Mouse (Mus musculus) ovary, adult 18-20 months (tissue): ENCODE data around the gene Ap1s1.

Source experiments
- DNase-seq: peaks from one replicate; pipeline ENCODE4 v3.0.0; 2022; ENCODE audit warnings: low spot score, mixed read lengths

The Ap1s1 gene

GRCm38 (mm10) chr5:137024318-137024717, 21.6 kb downstream of the Ap1s1 start:
- no peak for DNase-seq

DNA sequence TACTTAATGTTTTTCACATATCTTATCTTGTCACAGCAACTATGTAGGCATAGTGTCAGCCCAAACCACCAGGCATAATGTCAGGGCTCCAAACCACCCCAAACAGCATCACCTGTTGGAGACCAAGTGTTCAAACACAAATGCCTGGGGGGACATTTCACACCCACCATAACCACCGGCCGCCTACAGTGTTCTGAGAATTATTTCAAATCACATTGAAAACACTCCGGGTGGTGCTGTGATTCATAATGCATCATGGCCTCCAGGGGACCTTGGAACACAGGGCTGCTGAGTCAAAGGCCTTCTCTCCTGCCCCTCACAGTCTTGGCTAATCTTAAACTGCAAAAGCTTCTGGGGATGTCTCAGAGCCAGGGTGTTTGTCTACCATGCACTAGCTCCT, 30.0 kb downstream of the Ap1s1 start:
- no peak for DNase-seq

- DNase-seq = no peak
These were observed 33.5 kb downstream of the Ap1s1 start for GRCm38 (mm10) chr5:137012401-137012950.

- no peak for DNase-seq
These were observed 35.9 kb downstream of the Ap1s1 start for GRCm38 (mm10) chr5:137009988-137010387.

GRCm38 (mm10) chr5:137007276-137007675, 38.7 kb downstream of the Ap1s1 start:
- DNase-seq = no peak

DNA sequence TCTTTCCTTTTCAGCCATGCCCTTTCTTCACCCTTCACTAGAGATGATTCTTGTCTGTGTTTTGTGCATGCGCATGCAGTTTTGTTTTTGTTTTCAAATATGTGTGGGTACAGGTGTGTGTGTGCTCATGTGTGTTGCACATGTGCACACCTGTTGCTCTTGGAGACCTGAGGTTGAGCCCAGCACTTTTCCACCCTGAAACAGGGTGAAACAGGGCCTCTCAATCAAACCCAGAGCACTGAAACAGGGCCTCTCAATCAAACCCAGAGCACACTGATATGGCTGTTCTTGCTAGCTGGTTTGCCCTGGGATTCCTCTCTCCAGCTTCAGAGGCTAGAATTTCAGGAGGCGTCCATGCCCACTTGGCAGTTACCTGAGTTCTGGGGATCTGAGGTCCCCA, 45.3 kb downstream of the Ap1s1 start:
- DNase-seq = no peak

DNA sequence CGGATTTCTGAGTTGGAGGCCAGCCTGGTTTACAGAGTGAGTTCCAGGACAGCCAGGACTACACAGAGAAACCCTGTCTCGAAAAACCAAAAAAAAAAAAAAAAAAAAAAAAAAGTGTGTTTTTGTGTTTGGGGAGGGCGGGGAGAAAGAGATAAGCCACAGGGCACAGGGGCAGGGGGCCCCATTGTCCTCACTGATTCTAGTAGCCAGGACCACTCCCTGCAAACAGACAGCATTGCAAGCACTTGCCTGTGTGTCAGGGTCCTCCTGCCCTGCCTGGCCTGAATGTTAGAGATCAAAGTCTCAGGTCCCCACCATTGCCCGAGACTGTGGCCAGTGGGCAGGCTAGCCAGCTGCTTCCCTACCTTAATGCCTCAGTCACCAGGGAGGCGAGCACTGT, 46.5 kb downstream of the Ap1s1 start:
- no peak for DNase-seq

DNA sequence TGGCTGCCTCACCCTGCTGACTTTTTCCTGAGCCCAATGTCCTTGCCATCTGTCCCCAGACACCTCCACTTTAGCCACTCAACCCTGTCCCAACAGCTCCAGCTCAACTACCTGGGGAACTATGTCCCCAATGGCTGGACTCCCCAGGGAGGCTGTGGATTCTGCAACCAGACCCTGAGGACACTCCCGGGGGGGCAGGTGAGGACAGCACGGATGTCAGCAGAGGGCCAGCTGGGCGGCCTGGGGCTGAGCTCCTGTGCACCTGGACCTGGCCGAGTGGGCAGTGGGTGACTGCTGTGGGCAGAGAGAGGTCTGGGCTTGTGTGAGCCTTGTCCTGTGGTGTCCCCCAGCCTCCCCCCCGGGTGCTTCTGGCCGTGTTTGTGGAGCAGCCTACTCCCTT, 56.1 kb downstream of the Ap1s1 start:
- DNase-seq = no peak

GRCm38 (mm10) chr5:136988420-136988819, 57.5 kb downstream of the Ap1s1 start:
- no peak for DNase-seq

GRCm38 (mm10) chr5:136987934-136988271, 58.0 kb downstream of the Ap1s1 start, which contains the start of gene Znhit1:
TSS of gene Znhit1 (minus strand) at chr5:136988021.
- DNase-seq = no peak

GRCm38 (mm10) chr5:136987138-136987933, 58.6 kb downstream of the Ap1s1 start:
- DNase-seq = peak; percentile 70

- DNase-seq = peak; percentile 96
These were observed 59.2 kb downstream of the Ap1s1 start, which contains the start of gene Plod3 for GRCm38 (mm10) chr5:136986695-136987137. TSS of gene Plod3 (plus strand) at chr5:136987019.
